Mouse (Mus musculus): Measurements from ENCODE around the gene Thbs3. TPM values are rescaled to one million over a fixed set of nuclear protein-coding genes. Genes with fewer than 3 reads are reported as not detected.

The Thbs3 gene
- total and polyA plus RNA-seq, 3 experiments = 4.3 to 6.1 (median 5.7) TPM

DNA sequence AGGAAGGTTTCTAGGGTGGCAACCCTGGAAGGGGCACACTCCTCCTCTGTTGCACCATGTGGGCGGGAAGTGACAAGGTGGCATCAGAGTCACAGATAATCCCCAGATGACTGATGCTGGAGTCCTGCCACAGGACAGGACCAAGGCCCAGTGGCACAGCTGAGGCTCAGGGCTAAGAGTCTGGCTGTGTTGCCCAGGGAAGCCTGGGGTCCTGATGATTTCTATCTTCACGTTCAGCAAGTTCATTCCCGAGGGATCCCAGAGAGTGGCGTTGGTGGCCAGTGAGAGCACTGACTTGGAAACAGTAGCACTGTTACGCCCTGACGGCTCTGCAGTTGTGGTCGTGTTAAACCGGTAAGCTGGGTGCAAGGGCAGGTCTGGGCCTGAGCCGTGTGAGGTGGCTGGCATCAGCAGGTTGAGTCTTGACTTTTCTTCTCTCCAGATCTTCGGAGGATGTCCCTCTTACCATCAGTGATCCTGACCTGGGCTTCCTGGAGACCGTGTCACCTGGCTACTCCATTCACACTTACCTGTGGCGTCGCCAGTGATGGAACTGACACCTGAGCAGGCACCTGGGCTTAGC is 6.8 kb upstream of the Thbs3 start:
- no peak for DNase-seq (ENCODE audit: extremely low read depth)
- in situ Hi-C loops (cut with MboI; ENCODE audit: low pct_ligation_motif_present, low pct_unique_long_range_greater_than_20kb, low sequenced_read_pairs) (loop anchor here (5.0 kb wide), 1 partner anchor 34 kb away; no protein-coding TSS in a partner anchor), dilution Hi-C loops (cut with MboI; ENCODE audit: extremely low pct_ligation_motif_present, extremely low pct_unique_long_range_greater_than_20kb, low sequenced_read_pairs) (no loop called here)
- no peak overlapping the region for H3K9ac ChIP-seq (ENCODE audit: insufficient read depth, low read depth)
- TF ChIP-seq USF1 (IDR thresholded peaks at IDR 0.05; ENCODE audit: low read depth, low read length) (no peak), POLR2AphosphoS2 (IDR thresholded peaks at IDR 0.05; ENCODE audit: low read depth, low read length) (no peak), MAX (IDR thresholded peaks at IDR 0.05; ENCODE audit: low read length) (no peak), ZNF384 (IDR thresholded peaks at IDR 0.05; ENCODE audit: low read depth, low read length) (no peak)
- H3K9me3 ChIP-seq (replicated peaks; ENCODE audit: low read length) = no peaks in the 10 kb centered on the region
- H3K4me1 ChIP-seq (ENCODE audit: control insufficient read depth in 1 of 2, insufficient read depth in 2 of 2) = peaks cover 8 to 32% of the 10 kb centered on the region in 2 experiments
- no peak overlapping the region for H3K4me2 ChIP-seq (ENCODE audit: insufficient read depth, low read depth, poor library complexity, severe bottlenecking)
- H3K27me3 ChIP-seq (replicated peaks) = no peaks in the 10 kb centered on the region
- no peak overlapping the region for H3K27ac ChIP-seq (ENCODE audit: insufficient read depth, low read depth)
- no peak overlapping the region for H3K4me3 ChIP-seq (replicated peaks in 1 of 3; ENCODE audit: low read depth in 2 of 3, low read length in 2 of 3, poor library complexity in 1 of 3)
- peaks cover 71 to 90% of the 10 kb centered on the region in 2 experiments for H3K36me3 ChIP-seq (replicated peaks in 1 of 2; ENCODE audit: control insufficient read depth in 1 of 2, insufficient read depth in 1 of 2, low read length in 1 of 2)
- peaks cover 11% of the 10 kb centered on the region for H3K79me2 ChIP-seq (replicated peaks; ENCODE audit: control insufficient read depth, extremely low read depth, insufficient read depth, poor library complexity, severe bottlenecking)

DNA sequence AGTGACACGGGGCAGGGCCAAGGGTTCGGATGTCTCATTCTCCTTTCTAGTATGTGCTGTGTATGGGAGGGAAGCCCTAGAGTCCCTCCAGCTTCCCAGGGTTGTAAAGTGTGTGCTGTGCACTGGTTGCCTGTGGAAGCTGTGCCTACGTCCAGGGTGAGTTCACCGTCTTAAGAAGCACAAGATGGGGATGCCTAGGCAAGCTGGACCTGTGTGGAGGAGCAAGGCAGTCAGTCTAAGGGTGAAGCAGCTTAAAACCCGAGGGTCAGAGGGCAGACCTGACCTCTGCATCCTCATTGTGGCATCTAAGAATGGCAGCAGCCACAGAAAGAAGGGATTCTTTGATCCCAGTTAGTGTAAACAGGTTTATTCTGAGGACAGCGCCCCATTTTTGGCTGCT is 6.2 kb upstream of the Thbs3 start:
- Histone ChIP-seq H3K9ac (ENCODE audit: insufficient read depth, low read depth) (no peak overlapping the region), H3K79me2 (replicated peaks; ENCODE audit: control insufficient read depth, extremely low read depth, insufficient read depth, poor library complexity, severe bottlenecking) (peaks cover 14% of the 10 kb centered on the region), H3K36me3 (replicated peaks in 1 of 2; ENCODE audit: control insufficient read depth in 1 of 2, insufficient read depth in 1 of 2, low read length in 1 of 2) (peaks cover 71 to 90% of the 10 kb centered on the region in 2 experiments), H3K27ac (ENCODE audit: insufficient read depth, low read depth) (no peak overlapping the region), H3K27me3 (replicated peaks) (no peaks in the 10 kb centered on the region), H3K9me3 (replicated peaks; ENCODE audit: low read length) (no peaks in the 10 kb centered on the region), H3K4me1 (ENCODE audit: control insufficient read depth in 1 of 2, insufficient read depth in 2 of 2) (peaks cover 8 to 31% of the 10 kb centered on the region in 2 experiments), H3K4me3 (replicated peaks in 1 of 3; ENCODE audit: low read depth in 2 of 3, low read length in 2 of 3, poor library complexity in 1 of 3) (no peak overlapping the region), H3K4me2 (ENCODE audit: insufficient read depth, low read depth, poor library complexity, severe bottlenecking) (no peak overlapping the region)
- dilution Hi-C loops (cut with MboI; ENCODE audit: extremely low pct_ligation_motif_present, extremely low pct_unique_long_range_greater_than_20kb, low sequenced_read_pairs) (no loop called here), in situ Hi-C loops (cut with MboI; ENCODE audit: low pct_ligation_motif_present, low pct_unique_long_range_greater_than_20kb, low sequenced_read_pairs) (loop anchor here (5.0 kb wide), 1 partner anchor 34 kb away; no protein-coding TSS in a partner anchor)
- no peak for DNase-seq (ENCODE audit: extremely low read depth)
- no peak for TF ChIP-seq POLR2A (IDR thresholded peaks at IDR 0.05; ENCODE audit: low read depth, low read length)
- TF ChIP-seq SMC3 (IDR thresholded peaks at IDR 0.05; ENCODE audit: low read depth, low read length) = no peak
- TF ChIP-seq JUND (conservative IDR thresholded peaks at IDR 0.05; ENCODE audit: low read depth, low read length) = no peak
- TF ChIP-seq ETS1 (conservative IDR thresholded peaks at IDR 0.05; ENCODE audit: low read depth, low read length) = no peak
- TF ChIP-seq UBTF (IDR thresholded peaks at IDR 0.05; ENCODE audit: low read depth, low read length) = no peak
- no peak for TF ChIP-seq NRF1 (IDR thresholded peaks at IDR 0.05; ENCODE audit: low read depth, low read length)
- TF ChIP-seq MAX (IDR thresholded peaks at IDR 0.05; ENCODE audit: low read length) = no peak
- TF ChIP-seq MXI1 (IDR thresholded peaks at IDR 0.05; ENCODE audit: low read depth, low read length) = no peak
- no peak for TF ChIP-seq MEF2A (IDR thresholded peaks at IDR 0.05; ENCODE audit: borderline replicate concordance, low read depth, low read length)
- no peak for TF ChIP-seq ZC3H11A (IDR thresholded peaks at IDR 0.05; ENCODE audit: low read depth, low read length)
- no peak for TF ChIP-seq PAX5 (IDR thresholded peaks at IDR 0.05; ENCODE audit: low read length)

Measured in CH12.LX (cell line).